Mouse (Mus musculus) left cerebral cortex, postnatal 36 days (tissue): ENCODE results near the gene B3gat3. TPM values are rescaled to one million over a fixed set of nuclear protein-coding genes. Genes with fewer than 3 reads are reported as not detected.
"Not testable (repeated sequence)": the region's sequence is repeated elsewhere in the genome, so short reads cannot be mapped to it uniquely, and the experiment has no call there.

ENCODE experiments used
- DNase-seq, 2 experiments: peaks; one replicate each; pipeline ENCODE4 v3.0.0; 2021 to 2022; ENCODE audit warnings: low spot score in 2 of 2, mixed read lengths in 1 of 2
- intact Hi-C: fragments of 180-260 bp; cut with DNase I; formaldehyde crosslinking; loops from one replicate; pipeline ENCODE4 v1.15.1; 2025
- microRNA-seq: library from miRNA; unstranded; fragments of <30 nt; microRNA quantifications from one replicate; pipeline ENCODE4 v1.2.0, GENCODE M21; 2022
- total RNA-seq, 2 experiments: library from RNA; stranded (reverse); gene quantifications; 2 replicates each; pipeline ENCODE4 v1.2.3; 2021

B3gat3 gene
- total RNA-seq, 2 experiments from 2014 or later = 167 to 187 TPM

DNA sequence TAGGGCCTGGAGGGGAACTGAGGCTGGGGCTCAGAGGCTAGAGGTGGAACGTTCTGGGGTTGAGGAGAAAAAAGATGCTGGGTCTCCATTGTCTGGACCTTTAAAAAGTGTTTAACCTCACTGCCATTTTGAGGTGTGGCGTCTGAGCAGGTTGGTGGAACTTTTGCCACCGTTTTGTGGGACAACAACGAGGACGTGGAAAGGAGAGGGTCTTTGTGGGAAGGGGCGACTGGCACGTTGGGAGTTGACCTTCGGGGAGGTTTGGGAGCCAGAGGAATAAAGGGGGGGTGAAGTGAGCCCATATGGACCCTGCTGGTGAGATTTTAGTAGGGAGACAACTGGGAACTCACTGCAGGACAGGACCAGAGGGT is 47.2 kb downstream of the B3gat3 start:
- no peak for DNase-seq
- intact Hi-C loops = loop anchor here (2.0 kb wide), 1 partner anchor 15 kb away; the partner anchor contains the start of gene Tut1

DNA sequence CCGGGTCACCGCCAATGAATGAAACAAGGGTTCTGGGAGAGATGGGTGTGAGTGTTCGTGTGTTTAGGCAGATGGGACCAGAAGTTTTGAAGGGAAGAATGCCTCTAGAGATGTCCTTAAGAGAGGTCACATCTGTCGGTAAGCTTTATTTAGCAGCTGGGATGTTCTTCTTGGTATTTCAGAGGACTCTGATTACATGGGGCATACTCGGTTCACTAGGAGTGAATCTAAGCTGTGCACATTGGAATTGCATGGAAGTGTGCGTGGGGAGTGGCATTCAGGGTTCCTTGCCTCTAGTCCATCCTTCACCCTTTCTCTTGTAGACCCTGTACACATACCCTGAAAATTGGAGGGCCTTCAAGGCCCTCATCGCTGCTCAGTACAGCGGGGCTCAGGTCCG is 47.7 kb downstream of the B3gat3 start:
- intact Hi-C loops = loop anchor here (2.0 kb wide), 1 partner anchor 15 kb away; the partner anchor contains the start of gene Tut1

DNA sequence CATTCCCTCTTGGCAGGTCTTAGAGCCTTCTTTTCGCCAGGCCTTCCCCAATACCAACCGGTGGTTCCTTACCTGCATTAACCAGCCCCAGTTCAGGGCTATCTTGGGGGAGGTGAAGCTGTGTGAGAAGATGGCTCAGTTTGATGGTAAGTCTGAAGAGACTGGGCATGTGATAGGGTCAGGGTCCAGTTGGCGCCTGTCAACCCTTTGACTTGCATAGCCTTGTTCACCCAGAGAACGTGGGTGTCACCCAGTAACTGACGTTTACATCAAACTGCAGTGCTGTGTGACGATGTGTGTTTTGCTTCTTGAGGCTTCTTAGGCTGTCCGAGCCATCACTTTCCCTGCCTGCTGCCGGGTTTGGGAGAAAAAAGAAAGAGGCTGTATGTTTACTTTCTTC is 52.3 kb downstream of the B3gat3 start:
- DNase-seq, intact Hi-C loops: not testable (repeated sequence)

More for the DNA sequence above, 47.7 kb downstream of the B3gat3 start:
- DNase-seq = no peak

DNA sequence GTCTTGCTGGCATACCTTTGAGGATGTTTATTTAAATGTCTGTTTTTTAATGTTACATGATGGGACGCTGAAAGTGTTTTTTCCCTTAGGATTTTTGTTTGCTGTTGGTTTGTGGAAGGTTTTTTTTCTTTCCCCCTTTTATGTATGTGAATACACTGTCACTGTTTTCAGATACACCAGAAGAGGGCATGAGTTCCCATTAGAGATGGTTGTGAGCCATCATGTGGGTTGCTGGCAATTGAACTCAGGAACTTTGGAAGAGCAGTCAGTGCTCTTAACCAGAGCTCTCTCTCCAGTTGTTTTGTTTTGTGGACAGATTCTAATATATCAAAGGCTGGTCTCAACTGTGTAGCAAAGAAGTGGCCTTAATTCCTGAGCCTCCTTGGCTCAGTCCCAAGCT is 54.5 kb downstream of the B3gat3 start:
- intact Hi-C loops = no loop called here
- DNase-seq = no peak

DNA sequence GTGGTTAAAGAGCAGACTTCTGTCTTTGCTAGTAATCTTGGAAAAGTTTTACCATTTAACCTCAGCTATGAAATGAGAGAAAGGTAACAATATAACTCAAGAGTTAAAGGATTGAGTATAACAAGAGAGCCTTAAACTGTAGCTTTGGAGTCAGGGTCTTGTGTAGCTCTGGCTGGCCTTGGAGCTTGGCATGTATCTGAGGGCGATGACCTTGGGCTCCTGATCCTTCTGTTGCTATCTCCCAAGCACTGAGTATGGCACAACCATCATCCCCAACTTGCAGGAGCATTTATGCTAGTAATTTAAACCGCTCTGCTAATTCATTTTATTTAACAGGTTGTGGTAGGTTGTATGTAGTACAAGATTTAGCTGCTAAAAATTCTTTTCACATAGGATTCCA is 55.3 kb downstream of the B3gat3 start:
- DNase-seq = no peak
- intact Hi-C loops = no loop called here

DNA sequence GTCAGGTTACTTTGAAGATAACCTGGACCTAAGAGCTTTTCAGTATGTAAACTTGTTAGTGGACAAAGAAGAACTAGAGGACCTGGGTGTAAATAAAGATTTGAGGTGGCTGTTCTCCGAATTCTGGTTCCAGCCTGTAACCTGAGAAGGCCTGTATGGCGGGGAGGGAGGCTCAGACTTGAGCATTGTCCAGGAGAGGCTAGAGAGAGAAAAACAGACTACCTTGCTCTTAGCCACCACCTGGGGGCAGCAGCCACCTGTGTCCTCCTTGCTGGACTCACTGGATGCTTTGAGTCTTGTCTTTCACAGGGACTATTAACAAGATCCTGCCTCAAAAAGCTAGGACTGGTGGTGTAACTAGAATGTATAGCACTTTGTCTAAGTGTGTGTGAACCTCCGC is 56.4 kb downstream of the B3gat3 start:
- intact Hi-C loops = no loop called here
- DNase-seq = no peak

Small RNA genes within 50 kb of the gene (microRNA-seq; reads per million reads assigned to microRNA genes)
- not detected for gene Mir5136

Other genes starting within 250 kb of the B3gat3 start
- 100 to 1,000 TPM; 151 to 173 TPM for gene Slc3a2, start 197.0 kb upstream of the B3gat3 start, total RNA-seq
- 10 to 100 TPM; 50.8 to 55.2 TPM for gene Wdr74, start 184.5 kb upstream of the B3gat3 start, total RNA-seq
- gene 1700092M07Rik, start 179.7 kb upstream of the B3gat3 start, total RNA-seq = 1 to 10 TPM in 1 of 2 experiments, not detected in 1; 3.4 TPM
- gene Stx5a, start 179.0 kb upstream of the B3gat3 start, total RNA-seq = 10 to 100 TPM; 57.9 to 81.8 TPM
- gene Nxf1, start 163.3 kb upstream of the B3gat3 start, total RNA-seq = 10 to 100 TPM; 68.5 to 99.7 TPM
- 10 to 100 TPM; 68.5 to 75.9 TPM for gene Tmem223, start 149.4 kb upstream of the B3gat3 start, total RNA-seq
- gene Tmem179b, start 145.9 kb upstream of the B3gat3 start, total RNA-seq = 10 to 100 TPM in 1 of 2 experiments, 1 to 10 TPM in 1; 8.9 to 11.0 TPM
- 10 to 100 TPM; 12.5 to 14.4 TPM for gene Taf6l, start 134.0 kb upstream of the B3gat3 start, total RNA-seq
- gene Polr2g, start 121.8 kb upstream of the B3gat3 start, total RNA-seq = 100 to 1,000 TPM; 102 to 107 TPM
- gene Zbtb3, start 117.8 kb upstream of the B3gat3 start, total RNA-seq = 1 to 10 TPM; 4.9 to 6.3 TPM
- gene Ttc9c, start 101.0 kb upstream of the B3gat3 start, total RNA-seq = 10 to 100 TPM; 33.1 to 33.3 TPM
- gene Hnrnpul2, start 100.4 kb upstream of the B3gat3 start, total RNA-seq = 100 to 1,000 TPM; 110 to 118 TPM
- not detected for gene AC129217.1, start 90.6 kb upstream of the B3gat3 start, total RNA-seq
- gene Bscl2, start 82.9 kb upstream of the B3gat3 start, total RNA-seq = 100 to 1,000 TPM; 118 TPM
- 100 to 1,000 TPM; 190 to 230 TPM for gene Gng3, start 81.2 kb upstream of the B3gat3 start, total RNA-seq
- gene Lrrn4cl, start 69.6 kb upstream of the B3gat3 start, total RNA-seq = 1 to 10 TPM; 1.3 to 1.6 TPM
- gene Ubxn1, start 48.9 kb upstream of the B3gat3 start, total RNA-seq = 100 to 1,000 TPM in 1 of 2 experiments, 10 to 100 TPM in 1; 92.2 to 101 TPM
- 10 to 100 TPM; 32.1 to 39.8 TPM for gene Uqcc3, start 39.5 kb upstream of the B3gat3 start, total RNA-seq
- 1 to 10 TPM; 4.8 to 5.0 TPM for gene Lbhd1, start 36.6 kb upstream of the B3gat3 start, total RNA-seq
- gene Gm49403, start 36.4 kb upstream of the B3gat3 start, total RNA-seq = not detected
- 10 to 100 TPM; 21.6 to 26.6 TPM for gene 1810009A15Rik, start 31.5 kb upstream of the B3gat3 start, total RNA-seq
- 1 to 10 TPM in 1 of 2 experiments, not detected in 1; 7.6 TPM for gene Gm49416, start 31.4 kb upstream of the B3gat3 start, total RNA-seq
- gene Ints5, start 27.4 kb upstream of the B3gat3 start, total RNA-seq = 10 to 100 TPM; 22.4 to 25.3 TPM
- 100 to 1,000 TPM in 1 of 2 experiments, 10 to 100 TPM in 1; 95.3 to 102 TPM for gene Ganab, start 22.3 kb upstream of the B3gat3 start, total RNA-seq
- 1 to 10 TPM; 7.0 to 7.2 TPM for gene Rom1, start 9.0 kb downstream of the B3gat3 start, total RNA-seq
- gene Eml3, start 9.2 kb downstream of the B3gat3 start, total RNA-seq = 10 to 100 TPM in 1 of 2 experiments, 1 to 10 TPM in 1; 9.6 to 12.6 TPM
- gene Mta2, start 21.5 kb downstream of the B3gat3 start, total RNA-seq = 10 to 100 TPM; 43.9 to 52.0 TPM
- 10 to 100 TPM; 17.5 to 21.5 TPM for gene Tut1, start 33.5 kb downstream of the B3gat3 start, total RNA-seq
- 100 to 1,000 TPM; 219 to 232 TPM for gene Eef1g, start 46.7 kb downstream of the B3gat3 start, total RNA-seq
- 10 to 100 TPM; 16.6 to 32.1 TPM for gene Ahnak, start 68.9 kb downstream of the B3gat3 start, total RNA-seq
- not detected for gene Scgb1a1, start 167.6 kb downstream of the B3gat3 start, total RNA-seq
- gene Asrgl1, start 215.3 kb downstream of the B3gat3 start, total RNA-seq = 100 to 1,000 TPM; 136 to 137 TPM